ENCODE assay signal across 8 mouse cellular contexts in the genomic region with DNA sequence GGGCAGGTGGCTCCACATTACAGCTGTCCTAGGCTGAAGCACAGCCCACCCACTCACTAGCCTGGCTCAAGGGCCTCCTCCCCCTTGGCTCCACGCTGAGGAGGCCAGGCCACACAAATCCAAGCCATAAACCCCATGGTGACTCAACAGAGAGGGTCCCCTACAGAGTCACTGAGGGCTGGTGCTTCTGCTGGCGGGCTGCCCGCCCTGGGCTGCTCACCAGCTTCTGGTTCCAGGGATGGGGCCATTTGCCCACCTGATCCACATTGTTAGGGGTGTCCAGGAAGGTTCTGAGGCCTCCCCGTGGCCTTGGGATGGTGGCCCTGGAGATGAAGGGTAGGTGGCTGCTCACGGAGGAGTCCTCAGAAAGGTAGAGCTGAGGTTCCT. TPM values are rescaled to one million over a fixed set of nuclear protein-coding genes. Genes with fewer than 3 reads are reported as not detected.
DNase-seq lines count a peak whose midpoint lies in the region; ATAC-seq and TF ChIP-seq lines count a peak whose summit lies in the region.

No protein-coding gene starts in this region.

- H3K4me2 ChIP-seq in forebrain, embryonic 14.5 days (ENCODE audit: low read length): peak overlapping the region; percentile 46
- peak overlapping the region; percentile 48 for H3K4me2 ChIP-seq in liver, embryonic 13.5 days

- no peak for TF ChIP-seq POLR2A in MEL (IDR thresholded peaks at IDR 0.05; ENCODE audit: control insufficient read depth in 1 of 2, insufficient read depth in 1 of 2, low read depth in 1 of 2, low read length in 2 of 2, poor library complexity in 1 of 2)

- peaks cover 41% of the 10 kb centered on the region for H3K27me3 ChIP-seq in heart, embryonic 10.5 days (ENCODE audit: insufficient read depth, poor library complexity, severe bottlenecking)
- no peaks in the 10 kb centered on the region for H3K27me3 ChIP-seq in MEL (ENCODE audit: control insufficient read depth in 1 of 2, insufficient read depth in 2 of 2, low read length in 2 of 2)
- H3K27me3 ChIP-seq in forebrain, embryonic 14.5 days (replicated peaks; ENCODE audit: control insufficient read depth, insufficient read depth, low read length): no peaks in the 10 kb centered on the region
- peaks cover 61% of the 10 kb centered on the region for H3K27me3 ChIP-seq in liver, embryonic 13.5 days

- peak overlapping the region; percentile 53 for H3K9ac ChIP-seq in MEL (ENCODE audit: control insufficient read depth, low read depth, low read length, poor library complexity, severe bottlenecking)
- peak overlapping the region; percentile 35; the same call in 1 of the 2 replicates for H3K9ac ChIP-seq in forebrain, embryonic 14.5 days (ENCODE audit: low read length)
- peak overlapping the region; percentile 3; the same call in 1 of the 2 replicates for H3K9ac ChIP-seq in liver, embryonic 13.5 days

- ATAC-seq in forebrain, embryonic 14.5 days: peak; percentile 8; the same call in 1 of the 2 replicates
- ATAC-seq in liver, embryonic 13.5 days (ENCODE audit: low read depth): no peak

- no peaks in the 10 kb centered on the region for H3K79me2 ChIP-seq in MEL (ENCODE audit: control insufficient read depth, insufficient read depth, low read length, poor library complexity)

- TF ChIP-seq EP300 in MEL (IDR thresholded peaks at IDR 0.05; ENCODE audit: low read depth in 1 of 2, low read length in 2 of 2): no peak

- 69% methylated on average over 5 of the region's 5 CpGs for WGBS in heart, embryonic 10.5 days
- 40% methylated on average over 5 of the region's 5 CpGs for WGBS in forebrain, embryonic 14.5 days
- WGBS in liver, embryonic 13.5 days (ENCODE audit: insufficient replicate concordance): 60% methylated on average over 5 of the region's 5 CpGs

- TF ChIP-seq CTCF in MEL (IDR thresholded peaks at IDR 0.05 in 2 of 3, conservative IDR thresholded peaks at IDR 0.05 in 1 of 3; ENCODE audit: control insufficient read depth in 1 of 3, insufficient read depth in 1 of 3, low read depth in 2 of 3, low read length in 3 of 3, poor library complexity in 1 of 3, severe bottlenecking in 1 of 3): no peak

- H3K9me3 ChIP-seq in heart, embryonic 10.5 days: no peaks in the 10 kb centered on the region
- no peaks in the 10 kb centered on the region for H3K9me3 ChIP-seq in MEL (replicated peaks; ENCODE audit: insufficient read depth, low read length)
- H3K9me3 ChIP-seq in forebrain, embryonic 14.5 days (replicated peaks; ENCODE audit: control insufficient read depth, low read length): no peaks in the 10 kb centered on the region
- H3K9me3 ChIP-seq in liver, embryonic 13.5 days (replicated peaks): no peaks in the 10 kb centered on the region

- H3K4me3 ChIP-seq in heart, embryonic 10.5 days: peak overlapping the region; percentile 45
- peak overlapping the region; percentile 51 to 77 for H3K4me3 ChIP-seq in MEL (ENCODE audit: control insufficient read depth in 1 of 2, insufficient read depth in 1 of 2, low read depth in 2 of 2, low read length in 2 of 2)
- H3K4me3 ChIP-seq in forebrain, embryonic 14.5 days (ENCODE audit: low read depth, low read length): no peak overlapping the region
- no peak overlapping the region for H3K4me3 ChIP-seq in liver, embryonic 13.5 days (replicated peaks)

- DNase-seq in heart, embryonic 10.5 days (ENCODE audit: low spot score): no peak
- DNase-seq in heart, postnatal 10 days: no peak
- no peak for DNase-seq in MEL (ENCODE audit: low read depth, low spot score)
- DNase-seq in forebrain, embryonic 14.5 days (ENCODE audit: low spot score): no peak
- no peak for DNase-seq in liver, embryonic 13.5 days
- no peak for DNase-seq in spleen, adult 18-20 months
- no peak for DNase-seq in natural killer cell, adult 2 months (ENCODE audit: low spot score in 2 of 2)
- no peak for DNase-seq in left cerebral cortex, postnatal 10 days (ENCODE audit: extremely low spot score in 1 of 2, low spot score in 2 of 2)

- peaks cover 29% of the 10 kb centered on the region for H3K4me1 ChIP-seq in heart, embryonic 10.5 days
- peaks cover 0 to 10% of the 10 kb centered on the region in 2 experiments; a peak in 3 of 4 replicates for H3K4me1 ChIP-seq in MEL (ENCODE audit: control insufficient read depth in 1 of 2, insufficient read depth in 2 of 2, low read length in 2 of 2)
- peaks cover 19% of the 10 kb centered on the region for H3K4me1 ChIP-seq in forebrain, embryonic 14.5 days (ENCODE audit: control insufficient read depth, insufficient read depth, low read length)
- peaks cover 27% of the 10 kb centered on the region for H3K4me1 ChIP-seq in liver, embryonic 13.5 days (replicated peaks)

- no peaks in the 10 kb centered on the region for H3K36me3 ChIP-seq in heart, embryonic 10.5 days
- peaks cover 0 to 4% of the 10 kb centered on the region in 2 experiments; a peak in 2 of 4 replicates for H3K36me3 ChIP-seq in MEL (ENCODE audit: control insufficient read depth in 1 of 2, insufficient read depth in 2 of 2, low read length in 2 of 2)
- no peaks in the 10 kb centered on the region for H3K36me3 ChIP-seq in forebrain, embryonic 14.5 days (ENCODE audit: control insufficient read depth, insufficient read depth, low read length)
- H3K36me3 ChIP-seq in liver, embryonic 13.5 days: no peaks in the 10 kb centered on the region

- intact Hi-C loops in heart, postnatal 10 days (cut with DNase I): loop anchor here (2.0 kb wide), 2 partner anchors 139 to 355 kb away; no protein-coding TSS in a partner anchor
- intact Hi-C loops in left cerebral cortex, postnatal 10 days (cut with DNase I): loop anchor here (2.0 to 5.0 kb wide), 3 partner anchors 136 to 355 kb away; no protein-coding TSS in a partner anchor

- H3K27ac ChIP-seq in heart, embryonic 10.5 days: peak overlapping the region; percentile 87
- H3K27ac ChIP-seq in MEL (ENCODE audit: control insufficient read depth, low read depth, low read length): no peak overlapping the region
- peak overlapping the region; percentile 23 for H3K27ac ChIP-seq in forebrain, embryonic 14.5 days (ENCODE audit: low read depth, low read length)
- H3K27ac ChIP-seq in liver, embryonic 13.5 days: no peak overlapping the region

- no peak for TF ChIP-seq RAD21 in MEL (IDR thresholded peaks at IDR 0.05; ENCODE audit: low read depth, low read length)

TF ChIP-seq in MEL, 35 proteins besides CTCF, POLR2A, EP300 and RAD21 (continues in another document):
- TF ChIP-seq CHD2 (IDR thresholded peaks at IDR 0.05; ENCODE audit: low read length): no peak
- TF ChIP-seq CHD1 (IDR thresholded peaks at IDR 0.05; ENCODE audit: low read depth, low read length): no peak
- TF ChIP-seq MAFK (IDR thresholded peaks at IDR 0.05; ENCODE audit: borderline replicate concordance, low read depth, low read length): no peak
- TF ChIP-seq USF2 (IDR thresholded peaks at IDR 0.05; ENCODE audit: borderline replicate concordance in 1 of 2, insufficient read depth in 1 of 2, low read depth in 1 of 2, low read length in 2 of 2): no peak
- no peak for TF ChIP-seq POLR2AphosphoS5 (IDR thresholded peaks at IDR 0.05; ENCODE audit: borderline replicate concordance, low read depth, low read length)
- no peak for TF ChIP-seq ZMIZ1 (IDR thresholded peaks at IDR 0.05; ENCODE audit: low read depth, low read length)
- TF ChIP-seq E2F4 (IDR thresholded peaks at IDR 0.05; ENCODE audit: borderline replicate concordance, low read depth, low read length): no peak
- no peak for TF ChIP-seq MAX (IDR thresholded peaks at IDR 0.05; ENCODE audit: low read length)
- TF ChIP-seq HCFC1 (IDR thresholded peaks at IDR 0.05; ENCODE audit: low read depth, low read length): no peak

RNA-seq across cellular contexts. Expression of a gene that starts 7.6 kb away (rescaled TPM):
- 1.3 and 1.8 TPM in 2 replicates for polyA plus RNA-seq in heart, embryonic 10.5 days (2016; fragmentation: Nextera tagmentation; extraction: Ambion mirVana)
- total RNA-seq in heart, postnatal 10 days (2021): 1 to 10 TPM in 1 of 2 experiments, under 1 TPM in 1; 0.93 to 1.7 TPM
- 0.50 TPM in 1 of 2 replicates, not detected in the other for total RNA-seq in MEL (2012; rRNA removed)
- polyA plus RNA-seq in MEL (2012; ENCODE audit: insufficient read depth in 1 of 2, insufficient read length in 2 of 2, low read depth in 1 of 2, low replicate concordance in 2 of 2, missing spikeins in 1 of 2): 1 to 10 TPM in 1 of 2 experiments, not detected in 1; 1.8 TPM
- 2.4 and 2.7 TPM in 2 replicates for polyA plus RNA-seq in forebrain, embryonic 14.5 days (2014; fragmentation: Nextera tagmentation; extraction: Ambion mirVana)
- 0.10 and 0.17 TPM in 2 replicates for polyA plus RNA-seq in liver, embryonic 13.5 days (2015; fragmentation: Nextera tagmentation; extraction: Ambion mirVana)
- total RNA-seq in left cerebral cortex, postnatal 10 days (2021): 1 to 10 TPM; 2.1 to 2.3 TPM

RNA-seq across cellular contexts. Expression of a gene that starts 11.7 kb away (rescaled TPM):
- 102 and 116 TPM in 2 replicates for polyA plus RNA-seq in heart, embryonic 10.5 days (2016; fragmentation: Nextera tagmentation; extraction: Ambion mirVana)
- 10 to 100 TPM; 41.3 to 41.9 TPM for total RNA-seq in heart, postnatal 10 days (2021)
- total RNA-seq in MEL (2012; rRNA removed): 66.3 and 83.2 TPM in 2 replicates
- polyA plus RNA-seq in MEL (2012; ENCODE audit: insufficient read depth in 1 of 2, insufficient read length in 2 of 2, low read depth in 1 of 2, low replicate concordance in 2 of 2, missing spikeins in 1 of 2): 10 to 100 TPM in 1 of 2 experiments, not detected in 1; 58.9 TPM
- polyA plus RNA-seq in forebrain, embryonic 14.5 days (2014; fragmentation: Nextera tagmentation; extraction: Ambion mirVana): 128 and 139 TPM in 2 replicates
- 35.5 and 36.3 TPM in 2 replicates for polyA plus RNA-seq in liver, embryonic 13.5 days (2015; fragmentation: Nextera tagmentation; extraction: Ambion mirVana)
- total RNA-seq in left cerebral cortex, postnatal 10 days (2021): 10 to 100 TPM; 49.6 to 52.9 TPM

RNA-seq across cellular contexts. Expression of a gene that starts 34.3 kb away (rescaled TPM):
- polyA plus RNA-seq in heart, embryonic 10.5 days (2016; fragmentation: Nextera tagmentation; extraction: Ambion mirVana): 31.3 and 40.1 TPM in 2 replicates
- total RNA-seq in heart, postnatal 10 days (2021): 10 to 100 TPM; 12.0 to 13.5 TPM
- 38.5 and 50.1 TPM in 2 replicates for total RNA-seq in MEL (2012; rRNA removed)
- 10 to 100 TPM in 1 of 2 experiments, not detected in 1; 54.6 TPM for polyA plus RNA-seq in MEL (2012; ENCODE audit: insufficient read depth in 1 of 2, insufficient read length in 2 of 2, low read depth in 1 of 2, low replicate concordance in 2 of 2, missing spikeins in 1 of 2)
- polyA plus RNA-seq in forebrain, embryonic 14.5 days (2014; fragmentation: Nextera tagmentation; extraction: Ambion mirVana): 35.9 and 39.9 TPM in 2 replicates
- 34.6 and 36.6 TPM in 2 replicates for polyA plus RNA-seq in liver, embryonic 13.5 days (2015; fragmentation: Nextera tagmentation; extraction: Ambion mirVana)
- total RNA-seq in left cerebral cortex, postnatal 10 days (2021): 10 to 100 TPM; 32.1 to 32.9 TPM

RNA-seq across cellular contexts. Expression of a gene that starts 38.9 kb away (rescaled TPM):
- polyA plus RNA-seq in heart, embryonic 10.5 days (2016; fragmentation: Nextera tagmentation; extraction: Ambion mirVana): 49.1 and 73.9 TPM in 2 replicates
- total RNA-seq in heart, postnatal 10 days (2021): 1 to 10 TPM; 3.1 to 4.9 TPM
- not detected in 2 replicates for total RNA-seq in MEL (2012; rRNA removed)
- polyA plus RNA-seq in MEL (2012; ENCODE audit: insufficient read depth in 1 of 2, insufficient read length in 2 of 2, low read depth in 1 of 2, low replicate concordance in 2 of 2, missing spikeins in 1 of 2): not detected
- 2.9 and 3.0 TPM in 2 replicates for polyA plus RNA-seq in forebrain, embryonic 14.5 days (2014; fragmentation: Nextera tagmentation; extraction: Ambion mirVana)
- polyA plus RNA-seq in liver, embryonic 13.5 days (2015; fragmentation: Nextera tagmentation; extraction: Ambion mirVana): 0.53 and 0.57 TPM in 2 replicates
- total RNA-seq in left cerebral cortex, postnatal 10 days (2021): 1 to 10 TPM; 1.8 to 2.7 TPM

Comparison
In these comparisons a context has a peak if more than half of its experiments do, and no peak if none do; other contexts are left out.
1. H3K27ac ChIP-seq: peak in heart, embryonic 10.5 days (single experiment) and forebrain, embryonic 14.5 days (single experiment); none in MEL (single experiment) and liver, embryonic 13.5 days (single experiment).
2. H3K4me3 ChIP-seq: peak in heart, embryonic 10.5 days (single experiment) and MEL (2 of 2); none in forebrain, embryonic 14.5 days (single experiment) and liver, embryonic 13.5 days (single experiment).
3. H3K9ac ChIP-seq: peak in every context shown above with its lines; median percentile 53 in MEL; 35 in forebrain, embryonic 14.5 days; 3 in liver, embryonic 13.5 days.